Mouse (Mus musculus): ENCODE results near the gene Sri.

DNA sequence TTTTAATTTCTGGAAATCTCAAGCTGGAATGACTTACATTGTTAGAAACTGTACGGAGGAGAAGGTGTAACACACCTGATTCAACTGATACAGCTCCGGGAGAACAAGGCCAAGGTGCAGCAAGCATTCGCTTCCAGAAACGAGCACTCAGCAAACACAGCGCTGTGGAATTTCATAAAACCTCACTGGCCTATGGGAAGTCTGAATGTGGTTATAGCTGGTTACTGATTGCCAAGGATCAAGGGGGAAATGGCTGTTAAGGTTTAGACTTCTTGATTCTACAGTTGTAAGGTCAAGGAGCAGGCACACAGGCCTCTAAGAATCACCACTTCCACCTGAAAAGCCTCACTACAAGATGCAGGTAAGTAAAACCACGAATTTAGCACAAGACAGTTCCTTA lies at the start of gene Sri:
- TF ChIP-seq CTCF (IDR thresholded peaks at IDR 0.05) (no peak), POLR2A (IDR thresholded peaks at IDR 0.05; ENCODE audit: insufficient read depth, low read depth, low read length) (no peak), EP300 (IDR thresholded peaks at IDR 0.05; ENCODE audit: insufficient read depth, low read depth, low read length) (no peak)

All from heart, adult 2 months (tissue).